Mouse (Mus musculus) CH12.LX (cell line): ENCODE data around the gene Gcnt1. TPM values are rescaled to one million over a fixed set of nuclear protein-coding genes. Genes with fewer than 3 reads are reported as not detected.

Experiments
- DNase-seq: peaks from one replicate; pipeline ENCODE4 v3.0.0-alpha.2; 2013; ENCODE audit errors: extremely low read depth
- H3K27ac ChIP-seq: 2 replicates; pipeline ENCODE4 v1.5.1; 2012; ENCODE audit warnings: low read depth, mild to moderate bottlenecking, control low read depth, moderate library complexity; ENCODE audit not compliant: insufficient read depth
- H3K27me3 ChIP-seq: replicated peaks from 2 replicates; pipeline ENCODE3; 2012; ENCODE audit warnings: inconsistent platforms
- H3K36me3 ChIP-seq, 2 experiments: replicated peaks in 1 of 2; 2 replicates each; pipeline versions ENCODE3 to v1.6.1; 2012; ENCODE audit warnings: inconsistent platforms in 1 of 2, low read length in 1 of 2, mild to moderate bottlenecking in 1 of 2, mixed read lengths in 1 of 2, moderate library complexity in 1 of 2; ENCODE audit not compliant: control insufficient read depth in 1 of 2, insufficient read depth in 1 of 2
- H3K4me1 ChIP-seq, 2 experiments: 2 replicates each; pipeline ENCODE4 v1.6.1; 2012; ENCODE audit warnings: inconsistent platforms in 1 of 2, moderate library complexity in 1 of 2; ENCODE audit not compliant: insufficient read depth in 2 of 2, control insufficient read depth in 1 of 2
- H3K4me2 ChIP-seq: 2 replicates; pipeline ENCODE4 v1.6.1; 2012; ENCODE audit warnings: low read depth, mild to moderate bottlenecking, control low read depth; ENCODE audit not compliant: poor library complexity, insufficient read depth, severe bottlenecking
- H3K4me3 ChIP-seq, 3 experiments: fragments of 150-350 bp in 1 of 3; sonication (generic) in 1 of 3; replicated peaks in 1 of 3; 2 replicates each; pipeline versions ENCODE3 to v1.5.1; 2011 to 2012; ENCODE audit warnings: low read depth in 2 of 3, low read length in 2 of 3, mild to moderate bottlenecking in 2 of 3, moderate library complexity in 2 of 3, control low read depth in 1 of 3, improper control_type of control experiment in 1 of 3, inconsistent platforms in 1 of 3, mixed read lengths in 1 of 3; ENCODE audit not compliant: poor library complexity in 1 of 3
- H3K79me2 ChIP-seq: replicated peaks from 2 replicates; pipeline ENCODE4 v1.6.1; 2012; ENCODE audit warnings: mild to moderate bottlenecking, moderate library complexity; ENCODE audit not compliant: control insufficient read depth, poor library complexity, insufficient read depth, severe bottlenecking; ENCODE audit errors: extremely low read depth
- H3K9ac ChIP-seq: 2 replicates; pipeline ENCODE4 v1.6.1; 2012; ENCODE audit warnings: low read depth, mild to moderate bottlenecking, control low read depth, moderate library complexity; ENCODE audit not compliant: insufficient read depth
- H3K9me3 ChIP-seq: replicated peaks from 2 replicates; pipeline ENCODE3; 2012; ENCODE audit warnings: low read length, inconsistent platforms, mixed read lengths
- CHD1 ChIP-seq: IDR thresholded peaks from 2 replicates; pipeline ENCODE4 v1.6.1; 2012; ENCODE audit warnings: low read depth, low read length, improper control_type of control experiment, inconsistent platforms
- CTCF ChIP-seq, 2 experiments: IDR thresholded peaks in 1 of 2; conservative IDR thresholded peaks in 1 of 2; 2 replicates each; pipeline ENCODE4 v1.5.1; 2011 to 2012; ENCODE audit warnings: low read depth in 2 of 2, low read length in 2 of 2, improper control_type of control experiment in 1 of 2, inconsistent platforms in 1 of 2, mild to moderate bottlenecking in 1 of 2, moderate library complexity in 1 of 2
- ELF1 ChIP-seq: IDR thresholded peaks from 2 replicates; pipeline ENCODE4 v1.6.1; 2014; ENCODE audit warnings: low read depth, mild to moderate bottlenecking, inconsistent platforms, low read length, improper control_type of control experiment
- HCFC1 ChIP-seq: IDR thresholded peaks from 2 replicates; pipeline ENCODE4 v1.6.1; 2012; ENCODE audit warnings: low read depth, mild to moderate bottlenecking, inconsistent platforms, low read length, improper control_type of control experiment
- JUND ChIP-seq: conservative IDR thresholded peaks from 2 replicates; pipeline ENCODE4 v1.6.1; 2011; ENCODE audit warnings: low read depth, low read length, improper control_type of control experiment
- MAFK ChIP-seq: IDR thresholded peaks from 2 replicates; pipeline ENCODE4 v1.6.1; 2011; ENCODE audit warnings: low read length, improper control_type of control experiment; ENCODE audit not compliant: insufficient replicate concordance
- MAX ChIP-seq: IDR thresholded peaks from 2 replicates; pipeline ENCODE4 v1.6.1; 2011; ENCODE audit warnings: low read length, improper control_type of control experiment
- MEF2A ChIP-seq: IDR thresholded peaks from 2 replicates; pipeline ENCODE4 v1.6.1; 2014; ENCODE audit warnings: low read depth, mild to moderate bottlenecking, inconsistent platforms, low read length, improper control_type of control experiment, borderline replicate concordance
- NELFE ChIP-seq: IDR thresholded peaks from 2 replicates; pipeline ENCODE4 v1.6.1; 2011; ENCODE audit warnings: low read depth, low read length, improper control_type of control experiment
- PAX5 ChIP-seq: IDR thresholded peaks from 2 replicates; pipeline ENCODE4 v1.6.1; 2012; ENCODE audit warnings: low read length, inconsistent platforms, mixed read lengths
- RCOR1 ChIP-seq: conservative IDR thresholded peaks from 2 replicates; pipeline ENCODE4 v1.6.1; 2012; ENCODE audit warnings: low read depth, mild to moderate bottlenecking, inconsistent platforms, low read length, improper control_type of control experiment
- SIN3A ChIP-seq: IDR thresholded peaks from 2 replicates; pipeline ENCODE4 v1.6.1; 2012; ENCODE audit warnings: low read length, improper control_type of control experiment, inconsistent platforms
- UBTF ChIP-seq: IDR thresholded peaks from 2 replicates; pipeline ENCODE4 v1.6.1; 2012; ENCODE audit warnings: low read depth, mild to moderate bottlenecking, inconsistent platforms, low read length, improper control_type of control experiment, moderate library complexity
- USF2 ChIP-seq: conservative IDR thresholded peaks from 2 replicates; pipeline ENCODE4 v1.6.1; 2011; ENCODE audit warnings: low read depth, low read length, improper control_type of control experiment
- ZC3H11A ChIP-seq: IDR thresholded peaks from 2 replicates; pipeline ENCODE4 v1.6.1; 2012; ENCODE audit warnings: low read depth, mild to moderate bottlenecking, inconsistent platforms, low read length, improper control_type of control experiment
- ZMIZ1 ChIP-seq: IDR thresholded peaks from 2 replicates; pipeline ENCODE4 v1.6.1; 2012; ENCODE audit warnings: low read depth, mild to moderate bottlenecking, inconsistent platforms, low read length, improper control_type of control experiment
- ZNF384 ChIP-seq: IDR thresholded peaks from 2 replicates; pipeline ENCODE4 v1.6.1; 2012; ENCODE audit warnings: low read depth, low read length, improper control_type of control experiment, inconsistent platforms
- dilution Hi-C: fragments of 300-500 bp; cut with MboI; formaldehyde crosslinking; loops from 2 replicates; pipeline ENCODE4 v1.14.3; 2020; ENCODE audit warnings: low sequenced_read_pairs; ENCODE audit not compliant: extremely low pct_unique_long_range_greater_than_20kb, extremely low pct_ligation_motif_present
- in situ Hi-C: fragments of 300-500 bp; cut with MboI; formaldehyde crosslinking; loops from 3 replicates; pipeline ENCODE4 v1.14.3; 2019; ENCODE audit warnings: low sequenced_read_pairs, low pct_ligation_motif_present, low pct_unique_long_range_greater_than_20kb, mixed read lengths
- polyA plus RNA-seq: library from polyadenylated mRNA; unstranded; fragments of >175 nt; gene quantifications from 2 replicates; pipeline ENCODE4 v1.2.1, GENCODE M21; 2012; ENCODE audit warnings: low read depth; ENCODE audit not compliant: insufficient read length
- total RNA-seq, 2 experiments: library from RNA; depleted of rRNA; stranded (reverse); fragments of 300-350 nt in 1 of 2; fragments of >200 nt in 1 of 2; gene quantifications; 2 replicates each; pipeline ENCODE4 v1.2.3; 2012 to 2014

Gene Gcnt1
- total and polyA plus RNA-seq, 3 experiments, result 4.2 to 7.6 (median 6.6) TPM

- H3K4me1 ChIP-seq, result peaks cover 2 to 4% of the 10 kb centered on the region in 2 experiments; a peak in 1 of 4 replicates
- TF ChIP-seq MAFK (no peak), MEF2A (no peak), ZMIZ1 (no peak)
- no peaks in the 10 kb centered on the region for H3K36me3 ChIP-seq
- no peaks in the 10 kb centered on the region for H3K27me3 ChIP-seq
- no peak for DNase-seq
- H3K9ac ChIP-seq, result no peak overlapping the region
- H3K27ac ChIP-seq, result no peak overlapping the region
- H3K79me2 ChIP-seq, result no peaks in the 10 kb centered on the region
- no peaks in the 10 kb centered on the region for H3K9me3 ChIP-seq
- in situ Hi-C loops, result no loop called here
- H3K4me3 ChIP-seq, result no peak overlapping the region
- no peak overlapping the region for H3K4me2 ChIP-seq
- dilution Hi-C loops, result no loop called here
Observed at GRCm38 (mm10) chr19:17385022-17385421, 12.4 kb upstream of the Gcnt1 start.

GRCm38 (mm10) chr19:17382807-17383397 is 10.3 kb upstream of the Gcnt1 start:
- Histone ChIP-seq H3K79me2 (no peaks in the 10 kb centered on the region), H3K9ac (no peak overlapping the region), H3K4me1 (peaks cover 2 to 4% of the 10 kb centered on the region in 2 experiments; a peak in 1 of 4 replicates), H3K9me3 (no peaks in the 10 kb centered on the region), H3K36me3 (no peaks in the 10 kb centered on the region)
- no peak for TF ChIP-seq JUND
- TF ChIP-seq ZC3H11A, result no peak
- TF ChIP-seq PAX5, result no peak
- no peak for TF ChIP-seq UBTF
- TF ChIP-seq HCFC1, result no peak
- TF ChIP-seq ZNF384, result no peak
- TF ChIP-seq USF2, result no peak
- TF ChIP-seq MAX, result no peak
- no peak for TF ChIP-seq MEF2A
- TF ChIP-seq NELFE, result no peak
- TF ChIP-seq SIN3A, result no peak
- TF ChIP-seq CHD1, result no peak
- TF ChIP-seq ELF1, result no peak
- no peak for TF ChIP-seq RCOR1
- TF ChIP-seq CTCF (conservative IDR thresholded peaks at IDR 0.05 in 1 of 2, IDR thresholded peaks at IDR 0.05 in 1 of 2; ENCODE audit: low read depth in 2 of 2, low read length in 2 of 2), result no peak
- TF ChIP-seq, all 38 proteins: peak for 0
- in situ Hi-C loops (no loop called here), dilution Hi-C loops (no loop called here)
- Histone ChIP-seq H3K27ac (no peak overlapping the region), H3K27me3 (no peaks in the 10 kb centered on the region), H3K4me3 (no peak overlapping the region), H3K4me2 (no peak overlapping the region)
- no peak for DNase-seq
